Mouse (Mus musculus) heart, embryonic 11.5 days (tissue): ENCODE results near the gene Selenot. TPM values are rescaled to one million over a fixed set of nuclear protein-coding genes. Genes with fewer than 3 reads are reported as not detected.

Experiments
- ATAC-seq: fragments of 200-750 bp; cut with Nextera tagmentation; replicated peaks from 2 replicates; pipeline ENCODE4 v1.8.0; 2017; ENCODE audit warnings: moderate library complexity; ENCODE audit not compliant: insufficient number of reproducible peaks, low FRiP score, low TSS enrichment
- H3K27ac ChIP-seq: fragments of 300-500 bp; sonication (generic); 2 replicates; pipeline ENCODE4 v1.5.1; 2014; ENCODE audit warnings: mild to moderate bottlenecking, low read depth, low read length
- H3K27me3 ChIP-seq: fragments of 300-500 bp; sonication (generic); 2 replicates; pipeline ENCODE4 v1.6.1; 2014; ENCODE audit warnings: mild to moderate bottlenecking, low read length, mixed read lengths; ENCODE audit not compliant: control insufficient read depth, insufficient read depth
- H3K36me3 ChIP-seq: fragments of 300-500 bp; sonication (generic); 2 replicates; pipeline ENCODE4 v1.6.1; 2014; ENCODE audit warnings: mild to moderate bottlenecking, low read length, moderate library complexity, mixed read lengths; ENCODE audit not compliant: control insufficient read depth, insufficient read depth
- H3K4me1 ChIP-seq: fragments of 300-500 bp; sonication (generic); 2 replicates; pipeline ENCODE4 v1.6.1; 2014; ENCODE audit warnings: low read length; ENCODE audit not compliant: control insufficient read depth, insufficient read depth
- H3K4me2 ChIP-seq: fragments of 300-500 bp; sonication (generic); 2 replicates; pipeline ENCODE4 v1.6.1; 2014; ENCODE audit warnings: mild to moderate bottlenecking, moderate library complexity
- H3K4me3 ChIP-seq: fragments of 300-500 bp; sonication (generic); 2 replicates; pipeline ENCODE4 v1.5.1; 2014; ENCODE audit warnings: low read depth, low read length
- H3K9ac ChIP-seq: fragments of 300-500 bp; sonication (generic); 2 replicates; pipeline ENCODE4 v1.6.1; 2014; ENCODE audit warnings: mild to moderate bottlenecking, low read depth, low read length, moderate library complexity
- H3K9me3 ChIP-seq: fragments of 300-500 bp; sonication (generic); replicated peaks from 2 replicates; pipeline ENCODE4 v1.6.1; 2016; ENCODE audit warnings: low read length; ENCODE audit not compliant: control insufficient read depth
- WGBS: fragments of 180-500 bp; shearing (Covaris S2); extraction: QIAGEN DNeasy Blood & Tissue Kit; methylation state at CpG from one replicate; pipeline ENCODE4 v1.1.7; 2014; ENCODE audit not compliant: insufficient replicate concordance; 5-methylcytosine and 5-hydroxymethylcytosine counted together
- polyA plus RNA-seq: library from polyadenylated mRNA; unstranded; fragments of >200 nt; fragmentation: Nextera tagmentation; extraction: Ambion mirVana; gene quantifications from 2 replicates; pipeline ENCODE4 v1.2.1, GENCODE M21; 2014

Gene Selenot
- 25.3 and 27.1 TPM in 2 replicates for polyA plus RNA-seq

DNA sequence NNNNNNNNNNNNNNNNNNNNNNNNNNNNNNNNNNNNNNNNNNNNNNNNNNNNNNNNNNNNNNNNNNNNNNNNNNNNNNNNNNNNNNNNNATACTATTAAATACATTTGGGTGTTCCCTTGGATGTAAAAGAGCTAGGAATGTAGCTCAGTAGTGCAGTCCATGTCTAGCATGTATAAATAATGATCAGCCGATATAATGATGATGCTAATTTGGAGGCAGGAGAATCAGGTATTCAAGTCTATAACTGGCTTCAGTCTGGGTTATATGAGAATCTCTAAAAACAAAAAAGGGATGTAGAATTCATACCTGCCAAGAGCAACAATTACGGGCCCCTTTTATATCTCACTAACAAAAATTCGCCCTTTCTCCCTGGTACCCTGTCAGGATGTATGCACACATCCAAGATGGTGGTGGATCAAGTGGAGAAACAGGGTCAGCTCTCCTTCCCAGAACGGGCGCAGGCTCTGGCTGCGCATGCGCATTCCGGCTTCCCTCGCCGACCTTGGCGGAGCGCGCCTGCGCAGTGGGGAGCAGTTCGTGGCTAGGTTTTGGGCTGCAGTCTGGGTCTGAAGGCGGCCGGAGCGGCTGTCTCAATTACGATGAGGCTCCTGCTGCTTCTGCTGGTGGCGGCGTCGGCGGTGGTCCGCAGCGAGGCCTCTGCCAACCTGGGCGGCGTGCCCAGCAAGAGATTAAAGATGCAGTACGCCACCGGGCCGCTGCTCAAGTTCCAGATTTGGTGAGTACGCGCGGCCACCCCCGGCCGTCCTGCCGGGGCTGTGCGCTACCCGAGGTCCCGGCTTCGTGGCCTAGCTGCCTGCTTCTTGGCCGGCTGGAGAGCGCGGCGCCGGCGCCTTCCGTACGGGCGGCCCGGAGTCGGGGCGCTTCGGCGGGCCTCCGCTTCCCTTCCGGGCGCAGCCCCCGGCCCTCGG, at the start of gene Selenot:
Gene Selenot (plus strand): TSS at position 500 of the 930 bp plus-strand sequence.
- Histone ChIP-seq H3K9me3 (no peaks in the 10 kb centered on the region), H3K9ac (peak within 1 kb of the TSS; percentile 100), H3K27me3 (no peaks in the 10 kb centered on the region), H3K36me3 (peaks cover 4% of the 10 kb centered on the region), H3K4me2 (peak within 1 kb of the TSS; percentile 71), H3K4me1 (peaks cover 2% of the 10 kb centered on the region; the same call in 1 of the 2 replicates), H3K4me3 (peak within 1 kb of the TSS; percentile 98), H3K27ac (peak within 1 kb of the TSS; percentile 99)
- WGBS, result 2% methylated on average over 59 of the region's 59 CpGs
- ATAC-seq, result peak; percentile 92

DNA sequence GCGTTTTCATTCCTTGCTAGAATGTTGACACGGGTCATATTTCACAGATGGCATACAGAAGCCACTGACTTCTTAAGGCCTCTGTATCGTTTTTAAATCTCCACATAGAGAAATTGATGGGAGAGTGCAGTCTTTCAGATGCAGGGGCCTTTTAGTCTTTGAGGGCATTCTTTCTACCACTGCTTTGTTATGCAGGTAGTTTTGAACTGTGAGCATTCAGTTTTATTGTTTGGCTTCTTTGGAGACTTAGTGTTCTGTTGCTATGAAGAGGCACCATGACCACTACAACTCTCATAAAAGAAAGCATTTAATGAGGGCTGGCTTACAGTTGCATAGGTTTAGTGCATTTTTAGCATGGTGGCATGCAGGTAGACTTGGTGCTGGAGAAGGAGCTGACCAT, 39.9 kb upstream of the Selenot start:
- Histone ChIP-seq H3K9me3 (no peaks in the 10 kb centered on the region), H3K36me3 (peaks cover 16% of the 10 kb centered on the region), H3K4me2 (no peak overlapping the region), H3K9ac (no peak overlapping the region), H3K27ac (no peak overlapping the region), H3K27me3 (no peaks in the 10 kb centered on the region), H3K4me3 (no peak overlapping the region), H3K4me1 (no peaks in the 10 kb centered on the region)
- no peak for ATAC-seq
- 88% methylated on average over 3 of the region's 3 CpGs for WGBS

DNA sequence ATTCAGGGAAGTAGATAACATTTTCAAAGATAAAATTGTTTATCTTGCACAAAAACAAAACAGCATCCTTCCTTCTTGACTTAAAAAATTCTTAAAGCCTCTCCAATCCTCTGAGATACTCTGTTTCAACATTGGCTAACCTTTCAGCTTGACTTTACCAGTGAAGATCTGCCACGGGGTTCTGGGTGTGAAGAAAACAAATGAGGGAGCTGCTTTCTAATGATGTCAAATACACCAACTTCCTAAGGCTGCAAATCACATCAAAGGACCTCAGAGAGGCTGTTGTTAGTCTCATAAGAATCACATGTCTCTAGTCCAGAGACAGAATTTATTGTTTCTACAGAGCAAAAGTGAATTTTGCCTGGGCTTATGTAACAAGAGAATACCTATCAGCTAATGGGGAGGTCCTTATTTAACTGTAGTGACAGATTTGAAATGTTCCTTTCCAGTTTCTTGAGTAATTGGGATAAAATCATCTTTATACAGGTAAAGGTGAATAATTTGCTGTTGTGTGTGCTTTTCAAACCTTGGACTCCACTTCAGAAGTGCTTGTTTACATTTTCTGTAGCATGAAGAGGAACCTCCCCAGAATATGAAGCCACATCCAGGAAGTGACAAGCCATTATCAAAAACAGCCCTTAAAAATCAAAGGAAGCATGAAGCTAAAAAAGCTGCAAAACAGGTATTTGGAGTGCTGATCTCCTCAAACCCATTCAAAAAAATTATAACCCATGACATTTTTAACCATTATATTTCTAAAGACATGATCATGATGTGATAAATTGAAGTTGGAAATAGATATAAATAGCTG, 24.2 kb upstream of the Selenot start:
- H3K27ac ChIP-seq, result no peak overlapping the region
- no peak for ATAC-seq
- 64% methylated on average over 1 of the region's 1 CpGs for WGBS
- H3K27me3 ChIP-seq, result no peaks in the 10 kb centered on the region
- no peaks in the 10 kb centered on the region for H3K9me3 ChIP-seq
- peaks cover 14% of the 10 kb centered on the region for H3K36me3 ChIP-seq
- no peak overlapping the region for H3K4me2 ChIP-seq
- H3K4me1 ChIP-seq, result no peaks in the 10 kb centered on the region
- H3K4me3 ChIP-seq, result no peak overlapping the region
- no peak overlapping the region for H3K9ac ChIP-seq

DNA sequence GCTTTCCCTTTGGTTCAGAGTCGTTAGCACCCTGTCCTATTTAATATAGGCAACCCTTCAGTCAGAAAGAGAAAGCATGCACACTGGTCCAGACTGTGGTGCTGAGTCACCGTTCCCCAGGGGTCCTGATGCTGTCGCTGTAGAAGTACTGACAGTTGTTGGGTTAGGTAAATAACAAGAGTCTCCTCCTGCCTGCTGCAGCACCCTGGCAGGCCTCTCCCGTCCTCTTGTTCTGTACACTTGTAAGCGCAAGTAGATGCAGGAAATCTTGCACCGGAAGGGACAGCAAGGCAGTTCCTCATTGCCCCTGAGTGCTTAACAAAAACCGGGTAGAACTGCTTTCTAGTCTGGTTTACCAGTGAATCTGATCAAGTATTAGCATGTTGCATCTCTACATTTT, 19.8 kb upstream of the Selenot start:
- Histone ChIP-seq H3K27ac (no peak overlapping the region), H3K36me3 (peaks cover 6% of the 10 kb centered on the region; the same call in 1 of the 2 replicates), H3K27me3 (no peaks in the 10 kb centered on the region), H3K4me3 (no peak overlapping the region), H3K4me2 (no peak overlapping the region), H3K9me3 (no peaks in the 10 kb centered on the region), H3K4me1 (no peaks in the 10 kb centered on the region), H3K9ac (no peak overlapping the region)
- 79% methylated on average over 7 of the region's 7 CpGs for WGBS
- ATAC-seq, result no peak

DNA sequence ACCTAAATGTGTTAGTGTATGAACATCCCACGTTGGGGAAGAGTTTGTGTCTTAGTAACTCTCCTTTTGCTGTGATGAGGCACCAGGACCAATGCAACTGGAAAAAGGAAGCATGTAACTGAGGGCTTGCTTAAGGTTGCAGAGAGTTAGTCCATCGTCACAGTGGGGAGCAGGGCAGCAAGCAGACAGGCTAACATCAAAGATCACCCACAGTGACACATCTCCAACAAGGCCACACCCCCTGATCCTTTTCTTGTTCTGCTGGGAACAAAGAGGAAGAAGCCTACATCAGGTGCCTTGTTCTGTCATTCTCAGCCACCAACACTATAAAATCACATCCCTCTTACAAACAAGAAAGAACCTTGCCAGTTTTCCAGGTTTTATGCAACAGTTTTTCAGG, 16.5 kb upstream of the Selenot start:
- Histone ChIP-seq H3K27ac (no peak overlapping the region), H3K4me2 (no peak overlapping the region), H3K4me1 (no peaks in the 10 kb centered on the region), H3K4me3 (no peak overlapping the region), H3K36me3 (peaks cover 3% of the 10 kb centered on the region; the same call in 1 of the 2 replicates), H3K27me3 (no peaks in the 10 kb centered on the region), H3K9me3 (no peaks in the 10 kb centered on the region), H3K9ac (no peak overlapping the region)
- WGBS, result 48% methylated on average over 2 of the region's 2 CpGs
- ATAC-seq, result no peak

DNA sequence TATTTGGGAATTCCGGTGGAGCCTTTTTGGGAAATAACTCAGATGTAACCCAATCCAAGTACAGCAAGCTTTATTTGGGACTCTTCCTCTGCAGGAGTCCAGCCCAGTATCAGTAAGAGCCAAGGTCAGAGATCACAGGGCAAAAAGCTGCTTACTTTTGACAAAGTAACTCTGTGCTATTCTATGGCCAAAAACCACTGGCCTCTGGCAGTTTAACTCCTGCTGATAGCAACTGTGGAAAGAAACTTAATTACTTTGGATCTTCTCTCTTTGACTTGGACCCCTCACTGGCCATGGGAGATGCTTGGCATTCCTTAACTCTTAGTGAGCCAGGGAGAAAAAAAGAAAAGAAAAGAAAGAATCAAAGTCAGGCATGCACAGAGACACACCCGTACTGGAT, 15.0 kb upstream of the Selenot start:
- H3K27me3 ChIP-seq, result no peaks in the 10 kb centered on the region
- no peaks in the 10 kb centered on the region for H3K9me3 ChIP-seq
- no peak overlapping the region for H3K4me3 ChIP-seq
- no peak overlapping the region for H3K9ac ChIP-seq
- no peak for ATAC-seq
- 45% methylated on average over 2 of the region's 2 CpGs for WGBS
- H3K36me3 ChIP-seq, result no peaks in the 10 kb centered on the region; the same call in 1 of the 2 replicates
- no peak overlapping the region for H3K27ac ChIP-seq
- H3K4me2 ChIP-seq, result no peak overlapping the region
- no peaks in the 10 kb centered on the region for H3K4me1 ChIP-seq

DNA sequence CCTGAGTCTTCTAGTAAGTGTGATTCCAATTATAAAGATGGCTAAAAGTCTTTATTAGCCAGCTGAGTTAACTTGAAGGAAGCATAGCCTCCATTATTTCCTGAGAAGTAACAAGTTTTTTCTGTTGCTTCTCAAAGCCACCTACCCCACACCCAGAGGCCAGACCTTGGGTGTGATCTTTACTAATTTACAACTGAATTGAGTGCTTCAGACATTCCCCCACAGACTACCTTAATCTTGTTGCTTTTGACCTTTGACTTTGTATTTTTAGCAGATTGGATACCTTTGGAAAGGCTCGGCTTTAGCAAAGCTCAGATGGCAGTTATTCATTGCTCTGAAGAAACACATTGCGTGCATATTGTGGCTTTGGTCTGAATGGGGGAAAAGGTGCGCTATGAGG, 5.6 kb upstream of the Selenot start:
- no peak for ATAC-seq
- Histone ChIP-seq H3K4me3 (no peak overlapping the region), H3K27ac (no peak overlapping the region), H3K27me3 (no peaks in the 10 kb centered on the region), H3K4me2 (no peak overlapping the region), H3K4me1 (no peaks in the 10 kb centered on the region), H3K36me3 (no peaks in the 10 kb centered on the region), H3K9ac (no peak overlapping the region), H3K9me3 (no peaks in the 10 kb centered on the region)
- 85% methylated on average over 3 of the region's 3 CpGs for WGBS

DNA sequence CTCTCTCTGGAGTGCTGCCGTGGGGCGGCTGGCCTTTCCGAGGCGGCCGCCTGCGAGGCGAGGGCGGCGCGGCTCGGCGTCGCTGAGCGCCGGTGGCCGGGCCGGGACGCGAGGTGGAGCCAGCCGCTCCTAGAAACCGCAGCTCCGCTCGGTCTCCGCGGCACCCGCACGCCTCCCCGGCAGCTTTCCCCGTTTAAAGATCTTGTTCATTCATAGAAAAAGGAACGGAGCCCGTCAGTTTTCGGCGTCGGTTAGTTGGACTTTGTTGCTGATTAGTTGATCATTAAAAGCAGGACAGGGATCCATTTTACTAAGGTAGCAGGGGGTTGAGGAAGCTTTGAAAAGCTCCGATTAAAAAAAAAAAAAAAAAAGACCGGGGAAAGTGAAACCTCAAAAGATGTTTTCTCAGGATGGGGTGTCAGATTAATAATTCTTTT, 649 bp downstream of the Selenot start:
- H3K36me3 ChIP-seq, result peaks cover 4% of the 10 kb centered on the region
- H3K27ac ChIP-seq, result peak overlapping the region; percentile 99
- H3K4me1 ChIP-seq, result peaks cover 7% of the 10 kb centered on the region
- H3K4me3 ChIP-seq, result peak overlapping the region; percentile 98
- under 1% methylated on average over 35 of the region's 36 CpGs for WGBS
- ATAC-seq, result peak; percentile 72
- peak overlapping the region; percentile 100 for H3K9ac ChIP-seq
- H3K9me3 ChIP-seq, result no peaks in the 10 kb centered on the region
- H3K27me3 ChIP-seq, result no peaks in the 10 kb centered on the region
- peak overlapping the region; percentile 71 for H3K4me2 ChIP-seq
